Mouse (Mus musculus) heart, adult 10 weeks (tissue): ENCODE data around the gene Ebpl. TPM values are rescaled to one million over a fixed set of nuclear protein-coding genes. Genes with fewer than 3 reads are reported as not detected.

ENCODE experiments used
- polyA plus RNA-seq: library from polyadenylated mRNA; stranded (reverse); fragments of 350-450 nt; fragmentation: Illumina TruSeq; extraction: RNeasy Lipid Tissue Mini Kit (QIAGEN cat#74804); gene quantifications from one replicate; pipeline ENCODE4 v1.2.3, GENCODE M21; 2014; ENCODE audit warnings: low read depth, low replicate concordance

Ebpl gene
- polyA plus RNA-seq, result 1.0 TPM

DNA sequence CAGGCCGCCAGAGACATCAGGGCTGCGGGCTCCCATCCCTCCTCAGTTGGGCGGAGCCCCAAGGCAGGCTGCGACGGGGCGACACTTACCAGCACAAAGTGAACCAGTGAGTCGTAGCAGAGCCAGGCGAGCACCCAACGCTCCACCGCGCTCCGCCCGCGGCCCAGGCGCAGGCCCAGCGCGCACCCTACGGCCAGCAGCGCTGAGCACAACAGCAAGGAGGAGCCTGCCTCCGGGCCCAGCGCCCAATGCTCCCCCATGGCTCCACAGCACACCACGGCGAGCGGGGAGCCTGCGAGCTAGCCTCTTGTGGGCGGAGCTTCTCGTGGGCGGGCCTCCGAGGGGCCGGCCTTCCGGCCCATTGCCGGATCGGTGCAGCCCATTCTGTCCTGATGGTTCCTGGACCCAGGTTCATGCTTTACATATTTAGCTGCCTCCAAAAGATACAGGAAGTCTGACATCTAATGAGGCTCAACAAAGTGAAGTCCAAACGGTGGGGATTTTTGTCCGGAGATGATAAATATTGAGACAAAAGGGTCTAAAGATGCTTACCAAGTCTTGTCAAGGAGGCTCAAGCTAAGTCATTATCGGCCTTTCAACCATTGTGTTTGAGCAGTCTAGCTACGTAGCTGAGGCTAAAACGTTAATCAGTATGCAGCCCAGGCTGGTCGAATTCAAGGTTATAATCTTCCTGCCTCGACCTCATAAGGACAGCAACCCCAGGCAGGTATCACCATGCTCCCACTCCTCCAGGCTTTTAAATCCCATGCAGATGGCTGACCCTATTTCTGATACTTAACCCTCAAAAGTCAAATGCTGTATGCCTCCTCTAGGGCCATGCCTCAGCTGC is at the start of gene Ebpl:
Gene Ebpl, minus strand, starts transcription at position 309 of the 850 bp plus-strand sequence.

GRCm38 (mm10) chr14:61309593-61309992 is 50.6 kb downstream of the Ebpl start, which contains the start of gene Arl11:
Gene Arl11, plus strand, starts transcription at chr14:61309753.

Other genes starting within 250 kb of the Ebpl start
- gene Sacs, start 222.0 kb downstream of the Ebpl start, polyA plus RNA-seq, result 10.9 TPM
- gene Sgcg, start 101.9 kb downstream of the Ebpl start, polyA plus RNA-seq, result 197 TPM
- gene Arl11, start 50.7 kb downstream of the Ebpl start, polyA plus RNA-seq, result 0.63 TPM
- gene Kpna3, start 79.4 kb upstream of the Ebpl start, polyA plus RNA-seq, result 46.3 TPM
- gene Spryd7, start 196.4 kb upstream of the Ebpl start, polyA plus RNA-seq, result 47.2 TPM
- gene Trim13, start 237.8 kb upstream of the Ebpl start, polyA plus RNA-seq, result 10.6 TPM
- not detected for gene Kcnrg, start 247.0 kb upstream of the Ebpl start, polyA plus RNA-seq